Mouse (Mus musculus) heart, adult 11 months (tissue): ENCODE data around the gene Spats1.
"Not testable (repeated sequence)": the region's sequence is repeated elsewhere in the genome, so short reads cannot be mapped to it uniquely, and the experiment has no call there.

Experiments
- DNase-seq: peaks from one replicate; pipeline ENCODE4 v3.0.0; 2022

The Spats1 gene

GRCm38 (mm10) chr17:45488321-45489254 is 13.4 kb upstream of the Spats1 start:
- no peak for DNase-seq

GRCm38 (mm10) chr17:45487216-45487615 is 12.0 kb upstream of the Spats1 start:
- no peak for DNase-seq

GRCm38 (mm10) chr17:45485581-45485980 is 10.4 kb upstream of the Spats1 start:
- no peak for DNase-seq

- no peak for DNase-seq
These were observed 5.2 kb upstream of the Spats1 start for GRCm38 (mm10) chr17:45480429-45480828.

GRCm38 (mm10) chr17:45478234-45478825 is 3.1 kb upstream of the Spats1 start:
- peak; percentile 96 for DNase-seq

GRCm38 (mm10) chr17:45474146-45474545 is 1.1 kb downstream of the Spats1 start:
- DNase-seq, result no peak

GRCm38 (mm10) chr17:45473667-45474066 is 1.5 kb downstream of the Spats1 start:
- no peak for DNase-seq

- DNase-seq, result no peak
These were observed 4.5 kb downstream of the Spats1 start for GRCm38 (mm10) chr17:45470726-45471125.

- no peak for DNase-seq
These were observed 6.9 kb downstream of the Spats1 start for GRCm38 (mm10) chr17:45468302-45468701.

GRCm38 (mm10) chr17:45466701-45467100 is 8.5 kb downstream of the Spats1 start:
- no peak for DNase-seq

- no peak for DNase-seq
These were observed 11.0 kb downstream of the Spats1 start for GRCm38 (mm10) chr17:45464255-45464654.

- DNase-seq, result no peak
These were observed 12.7 kb downstream of the Spats1 start for GRCm38 (mm10) chr17:45462506-45462905.

GRCm38 (mm10) chr17:45459062-45459461 is 16.2 kb downstream of the Spats1 start:
- DNase-seq, result no peak

- DNase-seq, result no peak
These were observed 16.7 kb downstream of the Spats1 start for GRCm38 (mm10) chr17:45458516-45458915.

- DNase-seq, result no peak
These were observed 17.7 kb downstream of the Spats1 start for GRCm38 (mm10) chr17:45457487-45457886.

GRCm38 (mm10) chr17:45456260-45457152 is 18.7 kb downstream of the Spats1 start:
- DNase-seq, result no peak

GRCm38 (mm10) chr17:45455783-45456182 is 19.4 kb downstream of the Spats1 start:
- not testable (repeated sequence) for DNase-seq

GRCm38 (mm10) chr17:45454794-45455193 is 20.4 kb downstream of the Spats1 start:
- DNase-seq, result no peak

- no peak for DNase-seq
These were observed 22.9 kb downstream of the Spats1 start for GRCm38 (mm10) chr17:45452271-45452670.

GRCm38 (mm10) chr17:45450153-45450552 is 25.1 kb downstream of the Spats1 start:
- DNase-seq, result no peak

- no peak for DNase-seq
These were observed 25.6 kb downstream of the Spats1 start for GRCm38 (mm10) chr17:45449586-45449985.

- DNase-seq, result peak; percentile 93
These were observed 28.2 kb downstream of the Spats1 start for GRCm38 (mm10) chr17:45447063-45447462.

GRCm38 (mm10) chr17:45445923-45446322 is 29.3 kb downstream of the Spats1 start:
- DNase-seq, result no peak
